Mouse (Mus musculus): ENCODE data around the gene Zfp296. TPM values are rescaled to one million over a fixed set of nuclear protein-coding genes. Genes with fewer than 3 reads are reported as not detected.
"Not testable (repeated sequence)": the region's sequence is repeated elsewhere in the genome, so short reads cannot be mapped to it uniquely, and the experiment has no call there.

Zfp296 gene
- total RNA-seq, 2 experiments from 2014 or later, result 0.20 to 0.36 TPM

DNA sequence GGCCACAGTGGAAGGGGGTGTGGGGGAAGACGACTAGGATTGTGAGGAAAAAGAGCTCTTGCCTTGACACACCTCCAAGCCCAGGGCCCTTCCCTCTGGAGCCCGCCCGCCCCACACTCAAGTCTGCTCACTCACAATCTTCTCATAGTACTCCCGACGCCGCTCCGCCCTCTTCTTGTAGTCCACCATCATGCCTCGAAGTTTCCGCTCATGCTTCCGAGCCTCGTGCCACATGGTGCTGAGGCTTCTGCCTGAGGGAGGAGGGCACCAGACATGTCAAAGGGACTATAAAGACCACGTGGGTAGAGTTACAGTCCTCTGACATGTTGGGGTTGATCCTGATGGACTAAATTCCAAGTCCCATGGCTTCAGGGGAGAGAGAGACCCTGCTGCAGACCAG is 26.0 kb downstream of the Zfp296 start:
- no peak for DNase-seq
- intact Hi-C loops (cut with DNase I), result no loop called here

DNA sequence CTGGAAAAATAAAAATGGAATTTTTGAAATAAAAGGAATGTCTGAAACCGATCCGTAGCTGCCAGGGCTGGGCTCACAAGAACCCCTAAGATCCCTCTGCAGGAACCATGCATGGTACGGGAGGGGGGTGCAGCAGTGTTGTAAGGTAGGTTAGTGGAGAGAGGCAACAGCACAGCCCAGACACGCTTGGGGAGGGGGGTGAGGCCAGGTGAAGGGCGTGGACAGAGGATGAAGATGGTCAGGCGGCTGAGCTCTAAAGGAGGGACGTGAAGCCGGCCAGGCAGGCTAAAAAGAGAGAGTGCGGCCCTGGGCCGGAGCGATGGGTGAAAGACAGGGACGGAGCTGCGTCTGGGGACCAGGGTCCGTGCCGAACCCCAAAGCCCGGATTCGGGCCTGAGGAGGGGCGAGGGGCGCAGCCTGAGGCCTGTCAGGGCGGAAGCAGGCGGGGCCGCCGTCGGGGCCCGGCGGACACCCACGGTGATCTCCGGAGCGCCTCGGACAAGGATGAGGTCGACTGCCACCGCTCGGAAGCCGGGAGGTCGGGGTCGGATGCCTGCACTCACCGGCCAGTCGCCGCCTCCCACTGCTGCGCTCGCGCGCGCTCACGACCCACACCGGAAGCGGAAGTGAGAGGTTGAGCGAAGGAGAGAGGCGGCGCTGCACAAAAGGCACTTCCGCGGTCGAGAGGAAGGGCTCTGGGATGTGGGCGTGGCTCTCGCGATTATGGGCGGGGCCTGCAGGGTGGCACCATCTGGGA is 26.9 kb downstream of the Zfp296 start, which contains the start of gene Clasrp:
Gene Clasrp, minus strand, starts transcription at position 638 of the 757 bp plus-strand sequence.
- intact Hi-C loops (cut with DNase I), result no loop called here
- peak; percentile 95 to 98 for DNase-seq

DNA sequence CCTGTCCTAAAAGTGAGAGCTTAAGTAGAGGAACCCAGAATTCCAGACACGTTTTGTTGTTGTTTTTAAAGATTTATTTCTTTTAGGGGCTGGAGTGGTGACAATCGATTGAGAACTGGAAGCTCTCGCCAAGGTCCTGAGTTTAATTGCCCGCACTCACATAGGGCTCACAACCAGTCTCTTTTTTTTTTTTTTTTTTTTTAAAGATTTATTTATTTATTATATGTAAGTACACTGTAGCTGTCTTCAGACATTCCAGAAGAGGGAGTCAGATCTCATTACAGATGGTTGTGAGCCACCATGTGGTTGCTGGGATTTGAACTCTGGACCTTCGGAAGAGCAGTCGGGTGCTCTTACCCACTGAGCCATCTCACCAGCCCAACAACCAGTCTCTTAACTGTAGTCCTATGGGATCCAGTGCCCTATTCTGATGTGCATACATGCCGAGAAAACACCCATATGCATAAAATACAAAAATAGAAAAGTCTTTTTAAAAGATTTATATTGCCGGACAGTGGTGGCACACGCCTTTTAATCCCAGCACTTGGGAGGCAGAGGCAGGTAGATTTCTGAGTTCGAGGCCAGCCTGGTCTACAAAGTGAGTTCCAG is 27.6 kb downstream of the Zfp296 start:
- DNase-seq; intact Hi-C loops (cut with DNase I): not testable (repeated sequence)

DNA sequence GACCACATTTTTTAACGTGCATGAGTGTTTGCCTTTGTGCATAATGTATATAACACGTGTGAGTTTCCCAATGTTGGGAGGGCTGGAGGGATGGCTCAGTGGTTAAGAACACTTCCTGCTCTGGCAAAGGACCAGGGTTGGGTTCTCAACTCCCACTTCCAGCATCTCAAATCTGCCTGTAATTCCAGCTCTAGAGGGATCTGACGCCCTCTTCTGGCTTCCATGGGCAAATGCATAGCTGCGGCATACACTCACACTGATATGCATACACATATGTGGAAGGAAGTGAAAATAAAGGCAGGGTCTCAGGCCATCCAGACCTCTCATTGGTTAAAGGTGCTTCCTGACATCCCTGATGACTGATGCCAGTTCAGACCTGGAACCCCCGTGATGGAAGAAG is 30.2 kb downstream of the Zfp296 start:
- intact Hi-C loops (cut with DNase I), result no loop called here

DNA sequence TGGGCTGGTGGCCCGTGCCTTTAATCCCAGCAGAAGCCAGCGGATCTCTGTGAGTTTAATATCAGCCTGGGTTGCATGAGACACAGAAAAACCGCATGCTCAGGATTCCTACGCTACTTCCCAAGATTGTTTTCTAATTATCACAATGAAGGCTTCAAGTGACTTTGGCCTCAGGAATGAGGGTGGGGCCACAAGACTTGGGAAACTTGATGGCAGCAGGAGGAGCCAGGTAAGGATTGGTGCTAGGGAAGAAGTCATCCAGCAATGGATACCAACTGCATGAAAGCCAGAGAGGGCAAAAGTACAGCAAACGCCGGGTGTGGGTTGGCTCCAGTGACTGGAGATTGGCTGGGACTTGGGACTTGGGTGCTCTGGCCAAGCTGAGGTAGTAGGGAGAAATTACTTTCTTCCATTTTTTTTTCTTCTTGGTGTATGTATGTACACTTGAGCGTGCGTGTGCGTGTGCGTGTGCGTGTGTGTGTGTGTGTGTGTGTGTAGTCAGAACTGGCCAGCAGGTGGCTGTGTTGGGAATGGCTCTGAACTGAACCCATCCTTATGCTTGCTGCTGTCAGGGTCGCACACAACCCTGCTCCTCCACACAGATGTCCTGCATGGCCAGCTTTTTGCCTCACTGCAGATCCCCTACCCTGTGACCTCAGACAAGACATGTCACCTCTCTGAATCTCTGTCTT is 32.7 kb downstream of the Zfp296 start:
- intact Hi-C loops (cut with DNase I), result no loop called here
- no peak for DNase-seq

More for the DNA sequence above, 30.2 kb downstream of the Zfp296 start:
- DNase-seq, result no peak

DNA sequence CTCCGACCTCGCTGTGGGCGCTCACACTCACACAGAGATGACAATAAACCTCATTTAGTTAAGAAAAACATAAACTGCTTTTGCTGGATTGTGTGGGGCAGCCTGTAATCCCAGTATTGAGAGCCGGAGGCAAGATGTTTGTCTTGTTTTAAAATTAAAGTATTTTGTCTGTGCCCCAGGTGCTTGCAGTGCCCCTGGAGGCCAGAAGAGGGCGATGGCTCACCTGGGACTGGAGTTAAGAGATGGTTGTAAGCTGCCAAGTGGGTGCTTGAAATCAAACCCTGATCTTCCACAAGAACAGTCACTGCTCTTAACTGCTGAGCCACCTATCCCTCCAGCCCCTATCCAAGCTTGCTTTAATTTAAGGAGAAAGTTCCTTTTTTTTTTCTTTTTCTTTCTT is 33.9 kb downstream of the Zfp296 start:
- intact Hi-C loops (cut with DNase I), result no loop called here

DNA sequence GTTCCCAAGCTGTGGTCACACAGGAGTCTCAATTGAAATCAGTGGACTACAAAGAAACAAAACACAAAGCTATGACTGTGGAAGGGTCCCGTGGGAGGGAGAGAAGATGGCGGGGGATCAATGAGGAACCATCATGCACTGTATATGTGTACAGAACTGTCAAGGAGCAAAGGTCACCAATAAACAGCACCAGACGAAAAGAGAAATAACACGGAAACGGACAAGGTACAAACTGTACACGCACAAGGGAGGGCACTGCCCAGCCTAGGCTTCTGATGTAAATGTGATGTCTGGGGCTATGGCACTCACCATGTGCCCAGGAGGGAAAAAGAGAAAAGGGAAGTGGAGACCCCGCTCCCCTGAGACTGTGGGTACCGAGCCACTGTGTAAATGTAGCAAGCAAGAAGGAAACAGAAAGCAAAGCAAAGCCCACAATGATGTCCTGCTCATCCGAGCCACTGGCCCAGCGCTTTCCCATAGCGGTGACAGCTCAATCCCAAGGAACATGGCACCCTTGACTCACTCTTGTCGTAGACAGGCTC is 38.0 kb downstream of the Zfp296 start:
- intact Hi-C loops (cut with DNase I), result loop anchor here (5.0 kb wide), 1 partner anchor 113 kb away; no protein-coding TSS in a partner anchor
- DNase-seq, result no peak

More for the DNA sequence above, 33.9 kb downstream of the Zfp296 start:
- no peak for DNase-seq

DNA sequence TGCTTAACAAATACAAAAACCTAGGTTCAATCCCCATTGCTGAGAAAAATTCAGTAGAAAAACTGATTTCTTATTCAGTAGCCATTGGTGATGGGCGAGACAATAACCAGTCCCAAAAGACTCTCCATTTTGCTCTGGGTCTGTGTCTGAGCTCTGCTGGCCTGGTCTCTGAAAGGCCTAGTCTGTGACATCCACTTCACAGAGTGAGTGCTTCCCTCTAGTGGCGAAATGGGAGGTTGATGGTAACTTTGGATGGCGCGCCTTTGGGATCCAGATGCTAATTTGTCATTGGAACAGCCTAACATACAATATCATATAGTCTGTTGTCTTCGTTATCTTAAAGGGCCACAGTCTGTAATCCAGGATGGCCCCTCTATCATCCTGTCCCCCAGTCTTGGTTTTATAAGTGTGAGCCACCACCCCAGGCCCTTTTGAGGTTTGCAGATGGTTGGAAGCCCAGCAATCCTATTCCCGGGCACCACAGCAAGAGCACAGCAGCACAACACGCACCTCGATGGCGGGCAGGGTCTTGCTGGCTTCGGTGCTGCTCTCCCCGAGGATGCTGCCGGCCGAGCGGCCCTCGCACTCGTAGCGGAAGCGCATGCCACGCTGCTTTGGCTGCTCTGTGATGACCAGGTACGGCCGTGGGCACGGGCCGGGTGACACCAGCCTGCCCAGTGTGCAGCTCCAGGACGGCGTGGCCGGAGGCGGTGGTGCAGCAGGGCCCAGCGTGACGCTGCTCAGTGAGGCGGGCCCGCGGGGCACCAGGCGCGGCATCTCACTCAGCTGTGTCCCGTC is 42.1 kb downstream of the Zfp296 start:
- DNase-seq, result peak; percentile 67 to 83
- intact Hi-C loops (cut with DNase I), result loop anchor here (2.0 to 5.0 kb wide), 3 partner anchors 28 to 214 kb away; partner anchors contain the start of genes Ckm and Klc3

DNA sequence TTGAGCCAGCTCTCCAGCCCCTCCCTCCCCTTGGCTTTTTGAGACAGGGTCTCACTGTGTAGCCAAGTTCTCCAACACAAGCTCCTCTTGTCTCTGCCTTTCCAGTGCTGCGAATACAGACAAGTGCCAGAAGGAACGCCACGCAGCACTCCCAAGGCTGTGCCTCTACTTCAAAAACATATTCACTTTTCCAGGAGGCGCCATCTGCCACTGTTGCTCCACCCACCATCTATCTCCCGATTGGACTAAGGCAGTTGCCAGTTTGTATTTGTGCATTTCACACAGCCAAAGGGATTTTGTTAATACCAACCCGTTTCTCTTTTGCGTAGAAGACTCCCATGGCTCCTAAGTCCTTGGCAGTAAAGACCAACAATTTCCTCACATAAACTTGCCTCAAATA is 43.7 kb downstream of the Zfp296 start:
- intact Hi-C loops (cut with DNase I), result no loop called here
- DNase-seq, result no peak

DNA sequence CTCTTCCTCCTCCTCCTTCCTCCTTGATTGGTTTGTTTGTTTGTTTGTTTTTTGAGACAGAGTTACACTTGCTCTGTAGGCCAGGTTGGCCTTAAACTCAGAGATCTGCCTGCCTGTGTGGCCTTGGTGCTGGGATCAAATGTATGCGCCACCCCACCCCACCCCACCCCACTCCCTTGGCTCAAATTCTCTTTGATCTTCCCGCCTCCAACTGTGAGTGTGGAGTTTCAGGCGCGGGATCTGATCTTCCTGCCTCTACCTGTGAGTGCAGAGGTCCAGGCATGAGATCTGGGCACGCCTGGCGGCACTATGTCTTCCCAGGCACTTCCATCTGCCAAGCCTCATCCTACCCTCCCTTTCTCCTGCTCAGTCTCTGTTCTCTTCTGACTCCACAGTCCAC is 45.2 kb downstream of the Zfp296 start:
- DNase-seq, result no peak
- intact Hi-C loops (cut with DNase I), result no loop called here

DNA sequence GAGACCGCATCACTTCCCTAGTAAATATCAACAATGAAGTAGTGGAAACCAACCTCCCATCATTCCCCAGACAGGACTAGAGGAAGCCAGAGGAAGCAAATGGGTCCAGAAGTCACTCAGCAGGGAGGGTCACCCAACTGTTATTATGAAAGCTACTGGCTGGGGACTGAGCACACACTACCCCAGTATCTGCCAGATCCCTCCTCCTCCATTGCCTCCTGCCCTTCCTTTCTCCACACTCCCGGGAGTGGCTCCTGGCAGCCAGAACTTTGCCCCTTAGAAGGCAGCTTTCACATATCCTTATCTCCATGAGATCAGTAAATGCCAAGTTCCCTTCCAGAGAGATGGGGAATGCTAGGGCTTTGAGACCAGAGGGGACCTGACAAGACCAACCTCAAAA is 46.3 kb downstream of the Zfp296 start:
- DNase-seq, result no peak
- intact Hi-C loops (cut with DNase I), result no loop called here

DNA sequence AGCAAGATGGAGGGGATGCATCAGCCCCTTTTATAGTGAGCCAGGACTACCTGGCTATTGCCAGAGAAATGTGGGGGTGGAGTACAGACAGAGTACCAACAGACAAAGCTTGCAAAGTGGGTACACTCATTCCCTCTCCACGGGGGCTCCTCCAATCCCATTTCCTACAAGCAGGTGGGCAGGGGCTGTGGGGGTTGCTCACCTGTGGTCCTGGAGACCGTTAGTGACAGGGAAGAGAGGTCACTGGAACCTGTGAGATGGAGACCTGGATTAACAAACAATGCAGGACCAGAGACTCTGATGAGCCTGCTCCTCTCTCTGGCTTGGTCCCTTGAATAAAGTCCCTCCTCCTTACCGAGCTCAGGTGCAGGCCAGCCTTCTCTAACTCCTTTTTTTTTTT is 50.6 kb downstream of the Zfp296 start:
- intact Hi-C loops (cut with DNase I), result no loop called here
- DNase-seq, result no peak

DNA sequence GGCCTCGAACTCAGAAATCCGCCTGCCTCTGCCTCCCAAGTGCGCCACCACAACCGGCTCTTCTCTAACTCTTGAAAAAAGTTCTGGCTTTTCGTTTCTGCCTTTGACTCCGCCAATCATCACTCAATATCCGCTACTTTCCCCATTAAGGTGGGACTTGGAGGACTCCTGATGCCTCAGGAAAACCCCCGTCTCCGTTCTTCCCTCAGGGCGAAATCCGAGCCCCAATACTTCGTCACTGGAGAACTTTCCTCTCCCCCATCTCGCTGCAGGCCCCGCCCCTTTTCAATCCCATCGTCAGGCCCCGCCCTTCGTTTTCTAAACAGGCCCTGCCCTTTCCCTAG is 51.1 kb downstream of the Zfp296 start:
- intact Hi-C loops (cut with DNase I), result no loop called here
- no peak for DNase-seq

DNA sequence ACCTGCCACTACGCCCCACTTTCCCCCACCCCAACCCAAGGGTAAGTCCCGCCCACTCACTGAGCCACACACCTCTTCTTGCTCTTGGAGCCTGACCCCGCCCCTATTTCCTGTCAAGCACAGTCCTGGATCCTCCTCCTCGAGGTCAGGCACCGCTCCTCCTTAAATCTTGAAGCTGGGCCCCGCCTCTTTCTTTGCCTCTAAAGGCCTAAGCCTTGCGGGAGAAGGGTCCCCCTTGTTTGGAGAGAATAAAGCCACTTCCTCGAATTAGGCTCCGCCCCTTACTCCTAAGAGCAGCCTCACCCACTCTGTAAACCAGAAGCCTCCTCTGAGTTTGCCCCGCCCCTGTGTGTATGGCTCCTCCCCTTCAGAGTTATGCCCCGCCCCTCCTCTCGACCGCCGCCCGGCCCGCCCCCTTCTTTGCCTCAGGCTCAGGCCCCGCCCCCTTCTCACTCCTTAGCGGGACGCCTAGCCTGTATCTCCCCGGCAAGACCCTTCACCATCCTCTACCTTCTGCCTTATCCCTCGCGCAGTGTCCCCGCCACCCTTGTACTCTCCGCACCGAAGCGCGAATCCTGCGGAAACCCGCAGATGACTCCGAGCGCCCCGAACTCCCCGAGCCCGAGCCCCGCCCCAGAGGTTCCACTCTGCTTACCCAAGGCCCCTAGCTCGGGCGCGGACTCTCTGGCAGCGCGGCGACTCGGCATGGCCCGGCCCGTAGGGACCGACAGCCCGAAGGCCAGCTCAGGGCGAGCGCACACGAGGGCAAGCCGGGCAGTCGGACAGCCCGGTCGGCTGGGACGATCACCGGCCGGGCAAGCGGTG is 51.7 kb downstream of the Zfp296 start:
- peak; percentile 92 to 96 for DNase-seq
- intact Hi-C loops (cut with DNase I), result no loop called here

DNA sequence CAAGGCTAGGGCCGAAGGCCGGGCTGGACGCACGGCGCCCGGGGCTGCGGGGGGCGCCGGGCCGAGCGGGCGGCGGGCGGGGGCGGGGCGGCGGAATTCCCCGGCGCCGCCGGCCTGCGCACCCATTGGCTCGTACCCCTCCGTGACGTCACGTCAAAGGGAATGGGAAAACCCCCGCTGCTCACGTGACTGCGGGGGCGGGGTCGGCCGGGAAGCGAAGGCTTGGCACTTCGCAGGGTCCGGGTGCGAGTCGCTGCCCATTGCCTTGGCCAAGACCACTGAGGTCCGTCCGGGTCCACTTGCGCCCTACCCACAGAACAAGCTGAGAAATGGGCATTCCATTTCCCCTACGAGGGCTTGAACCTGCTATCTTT is 52.3 kb downstream of the Zfp296 start, which contains the start of gene Relb:
Gene Relb, minus strand, starts transcription at position 78 of the 374 bp plus-strand sequence.
- DNase-seq, result peak; percentile 91 to 96
- intact Hi-C loops (cut with DNase I), result no loop called here

Data from heart, postnatal 14 days (tissue).